Mouse (Mus musculus): ENCODE results near the gene 2410004B18Rik.
"Not testable (repeated sequence)": the region's sequence is repeated elsewhere in the genome, so short reads cannot be mapped to it uniquely, and the experiment has no call there.

Gene 2410004B18Rik

DNA sequence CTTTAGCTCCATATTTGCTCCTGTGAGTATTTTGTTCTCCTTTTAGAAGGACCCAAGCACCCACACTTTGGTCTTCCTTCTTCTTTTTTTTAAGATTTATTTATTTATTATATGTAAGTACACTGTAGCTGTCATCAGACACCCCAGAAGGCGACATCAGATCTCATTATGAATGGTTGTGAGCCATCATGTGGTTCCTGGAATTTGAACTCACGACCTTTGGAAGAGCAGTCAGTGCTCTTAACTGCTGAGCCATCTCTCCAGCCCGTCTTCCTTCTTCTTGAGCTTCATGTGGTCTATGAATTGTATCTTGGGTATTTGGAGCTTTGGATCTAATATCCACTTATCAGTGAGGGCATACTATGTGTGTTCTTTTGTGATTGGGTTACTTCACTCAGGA lies 27.8 kb downstream of the 2410004B18Rik start:
- not testable (repeated sequence) for DNase-seq

DNA sequence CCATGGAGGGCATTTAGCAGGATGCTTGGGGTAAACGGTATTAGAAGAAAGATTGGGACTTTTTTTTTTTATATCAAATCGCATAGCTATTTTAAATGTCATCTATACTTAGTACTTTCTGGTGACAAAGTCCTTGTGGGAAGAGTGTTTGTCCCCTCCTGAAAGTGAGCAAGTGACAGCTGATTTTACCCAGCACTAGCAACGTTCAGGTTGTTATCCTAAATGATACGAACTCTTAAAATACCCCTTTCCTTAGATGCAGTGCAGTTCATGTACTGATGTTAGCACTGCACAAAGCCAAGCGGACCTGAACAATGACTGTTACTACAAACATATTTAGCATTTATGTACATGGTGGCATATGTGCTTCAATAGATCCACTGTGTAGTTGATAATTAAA lies 29.0 kb downstream of the 2410004B18Rik start:
- no peak for DNase-seq

DNA sequence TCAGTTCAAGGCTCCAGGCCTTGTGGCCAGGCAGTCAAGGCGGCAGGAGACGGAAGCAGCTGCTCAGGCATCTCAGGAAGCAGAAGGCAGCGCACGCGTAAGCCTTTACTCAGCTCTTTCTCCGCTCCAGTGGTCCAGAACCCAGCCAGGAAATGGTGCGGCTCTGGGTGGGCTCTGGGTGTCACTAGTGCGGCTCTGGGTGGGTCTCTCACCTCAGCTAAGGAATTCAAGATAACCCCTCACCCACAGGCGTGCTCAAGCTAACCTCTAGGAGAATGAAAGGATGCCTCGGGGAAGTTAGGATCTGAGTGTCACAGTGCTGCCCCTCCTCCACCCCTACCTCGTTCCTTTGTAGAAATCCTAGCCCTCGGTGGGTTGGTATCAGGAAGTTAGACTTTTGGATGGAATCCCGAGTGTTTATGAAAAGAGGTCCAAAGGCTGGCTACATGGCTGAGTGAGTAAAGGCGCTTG lies 31.3 kb downstream of the 2410004B18Rik start:
- no peak for DNase-seq

DNA sequence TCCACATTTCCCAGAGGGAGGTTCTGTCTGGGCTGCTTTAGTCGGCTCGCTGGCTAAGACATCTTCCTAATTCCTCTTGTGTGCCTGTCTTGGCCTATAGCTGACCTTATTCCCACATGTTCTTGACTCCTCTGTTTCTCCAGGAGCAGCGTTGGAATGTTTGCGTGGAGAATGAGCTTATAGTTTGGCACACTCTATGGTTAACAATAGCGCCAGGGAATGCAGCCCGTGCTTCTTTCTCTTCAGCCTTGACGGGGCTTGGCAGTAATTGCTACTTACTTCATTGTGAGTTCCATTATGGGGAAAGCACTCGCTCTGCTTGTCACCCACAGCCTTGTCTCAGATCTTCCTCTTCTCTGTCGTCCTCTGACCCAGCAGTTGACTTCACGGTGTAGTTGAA lies 33.7 kb downstream of the 2410004B18Rik start:
- no peak for DNase-seq

DNA sequence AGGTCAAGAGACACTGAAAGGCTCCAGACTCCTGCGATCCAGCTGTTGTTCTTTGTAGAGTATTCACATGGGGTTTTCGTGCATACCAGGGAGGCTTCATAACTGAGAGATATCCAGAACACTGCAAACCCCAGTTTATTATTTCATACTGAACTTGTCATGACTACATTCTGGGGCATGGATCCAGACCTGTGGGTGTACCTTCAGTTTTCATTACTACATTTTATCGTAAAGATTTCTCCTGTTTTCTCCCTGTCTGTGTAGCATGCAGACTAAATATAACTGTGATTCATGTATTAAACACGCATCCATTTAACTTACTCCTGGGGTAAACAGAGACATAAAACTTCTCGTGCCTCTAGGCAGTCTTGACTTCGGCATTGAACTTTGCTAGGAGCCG lies 37.2 kb downstream of the 2410004B18Rik start:
- no peak for DNase-seq

DNA sequence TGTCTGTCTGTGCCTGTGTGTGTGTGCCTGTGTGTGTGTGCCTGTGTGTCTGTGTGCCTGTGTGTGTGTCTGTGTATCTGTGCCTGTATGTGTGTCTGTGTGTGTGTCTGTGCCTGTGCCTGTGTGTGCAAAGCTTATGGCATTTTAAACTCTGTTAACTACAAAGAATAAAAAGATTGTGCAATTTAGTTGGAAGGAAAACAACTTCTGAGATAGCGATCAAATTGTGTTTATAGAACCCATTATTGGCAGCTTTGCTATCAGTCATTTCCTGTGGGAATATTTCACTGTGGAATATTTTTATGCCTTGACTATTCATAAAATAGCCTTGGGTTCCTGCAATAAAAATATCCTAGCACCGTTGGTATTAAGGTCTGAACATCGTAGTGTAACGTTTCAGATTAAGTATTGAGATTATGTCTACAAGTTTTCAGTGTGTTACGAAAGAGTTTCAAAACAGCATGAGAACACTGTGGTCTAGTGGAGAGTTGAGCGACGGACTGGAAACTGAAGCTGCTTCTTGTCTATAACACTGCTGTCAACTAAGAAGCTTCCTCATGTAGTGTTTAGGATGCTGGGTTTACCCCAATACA lies 47.6 kb downstream of the 2410004B18Rik start:
- peak; percentile 75 for DNase-seq

DNA sequence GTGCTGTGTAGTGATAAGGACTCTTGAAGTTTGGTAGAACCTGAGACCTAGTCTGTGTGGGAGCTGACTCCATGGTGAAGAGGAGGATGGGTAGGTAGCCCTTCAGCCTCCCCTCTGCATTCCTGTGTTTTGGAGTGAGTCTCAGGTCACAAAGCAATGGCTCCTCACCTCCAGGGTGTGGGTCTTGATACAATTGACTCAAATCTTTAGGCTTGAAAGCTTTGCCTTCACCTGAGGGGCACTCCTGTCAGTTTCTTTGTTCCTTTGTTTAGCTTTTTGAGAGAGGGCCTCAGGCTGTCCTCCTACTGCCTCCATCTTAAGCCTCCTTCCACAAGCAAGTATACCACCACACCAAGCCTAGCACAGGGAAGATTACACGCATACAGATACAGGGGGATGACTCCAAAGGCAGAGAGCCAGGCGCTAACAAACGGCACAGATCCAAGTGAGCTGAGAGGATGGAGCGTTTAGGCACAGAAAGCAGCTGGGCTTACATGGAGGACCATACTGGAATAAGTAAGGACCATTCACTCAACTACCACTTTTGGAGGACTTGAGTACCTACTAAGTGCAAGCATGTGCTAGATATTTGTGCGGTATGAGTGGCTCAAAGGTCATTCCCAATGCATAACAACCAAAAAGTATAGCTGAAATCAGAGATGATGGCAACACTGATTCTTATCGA lies 48.6 kb downstream of the 2410004B18Rik start:
- no peak for DNase-seq

DNA sequence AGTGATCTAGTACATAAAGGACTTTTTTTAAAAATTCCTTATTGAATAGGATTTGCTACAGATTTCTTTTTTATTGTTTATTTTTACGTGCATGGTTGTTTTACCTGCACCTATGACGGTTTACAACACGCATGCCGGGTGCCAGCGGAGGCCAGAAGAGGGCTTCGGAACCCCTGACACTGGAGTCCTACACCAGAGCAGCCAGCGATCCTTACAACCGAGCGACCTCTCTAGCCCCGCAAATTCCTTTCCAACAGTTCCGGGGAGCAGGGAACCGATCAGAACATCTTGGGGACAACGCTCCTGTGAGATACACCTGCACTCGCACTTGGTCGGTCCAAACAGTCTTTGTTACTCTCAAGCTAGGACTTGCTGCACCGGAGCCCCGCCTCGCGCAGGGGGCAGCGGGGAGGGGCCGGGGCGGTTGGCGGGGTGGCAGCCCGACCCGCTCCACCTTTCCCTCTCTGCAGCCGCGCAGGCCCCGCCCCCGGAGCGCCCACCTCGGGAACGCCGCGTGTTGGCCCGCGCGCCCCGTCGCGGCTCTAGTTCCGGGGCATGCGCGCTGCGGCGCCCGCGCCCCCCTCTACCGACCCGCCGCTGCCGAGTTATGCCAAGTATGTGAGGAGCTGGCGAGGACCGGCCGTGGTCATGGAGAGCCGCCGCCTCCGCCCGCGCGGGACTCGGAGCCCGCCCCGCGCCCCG lies 49.6 kb downstream of the 2410004B18Rik start, which contains the start of gene Syde2:
Gene Syde2, plus strand, starts transcription at position 603 of the 702 bp plus-strand sequence.
- peak; percentile 92 for DNase-seq

DNA sequence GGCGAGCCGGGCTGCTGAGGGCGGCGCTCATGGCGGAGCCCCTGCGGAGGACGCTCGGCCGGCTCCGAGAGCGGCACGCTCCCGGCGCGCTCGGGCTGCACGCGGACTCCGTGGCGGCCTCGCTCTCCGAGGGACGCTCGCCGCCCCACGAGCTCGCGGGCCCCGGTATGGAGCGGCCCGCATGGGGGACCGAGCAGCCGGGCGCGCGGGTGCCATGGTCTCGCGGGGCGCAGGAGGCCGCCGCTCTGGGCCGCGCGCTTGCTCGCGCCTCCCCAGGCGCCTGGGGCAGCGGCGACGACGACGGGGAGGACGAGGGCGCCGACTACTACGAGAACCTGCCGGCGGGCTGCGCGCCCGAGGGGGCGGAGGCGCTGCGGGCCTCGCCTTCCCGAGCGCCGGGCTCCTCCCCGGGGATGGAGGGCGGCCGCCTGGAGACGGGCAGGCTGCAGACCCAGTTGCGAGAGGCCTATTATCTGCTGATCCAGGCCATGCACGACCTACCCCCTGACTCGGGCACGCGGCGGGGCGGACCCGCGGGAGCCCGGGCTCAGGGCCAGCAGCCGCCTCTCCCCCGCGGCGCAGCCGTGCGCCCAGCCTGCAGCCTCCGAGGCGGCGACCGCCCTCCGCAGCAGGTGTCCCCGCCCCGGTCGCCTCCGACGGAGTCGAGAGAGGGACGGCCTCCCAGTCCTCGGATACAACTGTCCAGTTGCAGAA lies 50.3 kb downstream of the 2410004B18Rik start:
- DNase-seq: peak; percentile 88

DNA sequence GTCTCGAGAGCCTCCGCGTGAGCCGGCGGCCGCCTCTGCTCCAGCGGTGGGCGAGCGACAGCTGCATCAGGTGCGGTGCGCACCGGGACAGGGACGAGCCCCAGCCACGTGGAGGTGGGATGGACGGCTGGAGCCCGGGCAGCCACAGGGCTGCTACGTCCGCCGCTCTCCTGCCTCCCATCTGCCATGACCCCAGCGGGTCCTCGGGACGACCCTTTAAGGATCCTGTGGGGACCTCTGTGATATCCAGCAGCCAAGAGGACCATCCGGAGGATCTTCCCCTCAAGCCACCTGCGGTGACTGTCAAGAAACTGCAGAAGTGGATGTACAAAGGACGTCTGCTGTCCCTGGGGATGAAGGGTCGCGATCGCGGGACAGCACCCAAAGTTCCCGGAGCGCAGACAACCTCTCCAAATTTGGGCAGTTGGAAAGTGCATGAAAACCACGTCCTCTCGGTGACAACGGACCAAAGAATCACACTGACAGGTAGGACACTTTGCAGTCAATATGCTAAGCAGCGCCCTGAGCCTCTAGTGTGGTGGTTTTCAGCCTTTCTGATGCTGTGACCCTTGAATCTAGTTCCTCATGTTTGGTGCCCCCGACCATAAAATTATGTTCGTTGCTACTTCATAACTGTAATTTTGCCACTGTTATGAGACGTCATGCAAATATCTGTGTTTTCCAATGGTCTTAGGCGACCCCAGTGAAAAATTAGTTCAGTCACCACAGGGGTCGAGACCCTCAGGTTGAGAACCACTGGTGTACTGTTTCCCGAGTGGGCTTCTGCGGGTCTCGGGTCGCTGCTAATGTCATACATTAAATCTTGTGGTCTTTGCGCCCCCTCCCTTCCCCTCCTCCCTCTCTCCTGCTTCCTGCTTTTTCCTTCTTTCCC lies 51.1 kb downstream of the 2410004B18Rik start:
- no peak for DNase-seq

DNA sequence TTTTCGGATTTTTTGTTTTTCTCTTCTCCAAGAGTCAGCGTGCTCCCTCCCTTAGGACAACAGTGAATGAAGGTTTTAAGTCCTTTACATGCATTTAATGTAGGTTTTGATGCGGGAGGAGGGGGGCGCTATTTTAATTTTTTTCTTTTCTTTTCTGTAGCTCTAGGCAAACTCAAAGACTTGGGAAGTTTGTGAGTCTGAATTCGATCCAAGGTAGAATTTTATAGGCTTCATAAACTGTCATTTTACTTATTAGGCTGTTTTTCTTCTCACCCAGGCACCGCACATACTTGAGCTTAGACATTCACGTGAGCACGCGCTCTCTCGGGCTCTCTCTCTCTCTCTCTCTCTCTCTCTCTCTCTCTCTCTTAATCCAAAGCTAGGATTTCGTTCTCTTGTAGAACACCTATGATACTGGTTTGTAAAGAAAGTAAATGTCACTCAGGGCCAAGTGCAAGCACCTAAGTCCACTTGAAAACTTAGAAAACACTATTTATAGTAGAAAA lies 51.8 kb downstream of the 2410004B18Rik start:
- DNase-seq: no peak

DNA sequence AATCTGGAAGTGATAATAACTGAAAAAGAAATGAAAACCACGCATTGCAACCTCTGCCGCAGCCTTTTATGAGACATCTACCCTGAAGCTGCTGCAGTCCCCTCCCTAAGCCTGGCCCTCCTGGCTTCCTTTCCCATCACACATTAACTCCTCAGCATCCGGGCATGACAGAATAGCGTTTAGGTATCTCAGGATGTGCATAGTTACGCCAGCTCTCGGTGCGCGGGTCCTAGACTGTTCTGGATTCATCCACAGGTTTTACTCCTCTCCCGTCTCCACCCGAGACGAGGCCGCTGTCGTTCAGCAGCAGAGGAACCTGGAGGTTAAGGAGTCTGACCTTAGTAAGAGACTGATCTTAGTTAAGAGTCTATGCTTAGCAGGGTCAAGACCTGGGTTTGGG lies 53.3 kb downstream of the 2410004B18Rik start:
- DNase-seq: no peak

DNA sequence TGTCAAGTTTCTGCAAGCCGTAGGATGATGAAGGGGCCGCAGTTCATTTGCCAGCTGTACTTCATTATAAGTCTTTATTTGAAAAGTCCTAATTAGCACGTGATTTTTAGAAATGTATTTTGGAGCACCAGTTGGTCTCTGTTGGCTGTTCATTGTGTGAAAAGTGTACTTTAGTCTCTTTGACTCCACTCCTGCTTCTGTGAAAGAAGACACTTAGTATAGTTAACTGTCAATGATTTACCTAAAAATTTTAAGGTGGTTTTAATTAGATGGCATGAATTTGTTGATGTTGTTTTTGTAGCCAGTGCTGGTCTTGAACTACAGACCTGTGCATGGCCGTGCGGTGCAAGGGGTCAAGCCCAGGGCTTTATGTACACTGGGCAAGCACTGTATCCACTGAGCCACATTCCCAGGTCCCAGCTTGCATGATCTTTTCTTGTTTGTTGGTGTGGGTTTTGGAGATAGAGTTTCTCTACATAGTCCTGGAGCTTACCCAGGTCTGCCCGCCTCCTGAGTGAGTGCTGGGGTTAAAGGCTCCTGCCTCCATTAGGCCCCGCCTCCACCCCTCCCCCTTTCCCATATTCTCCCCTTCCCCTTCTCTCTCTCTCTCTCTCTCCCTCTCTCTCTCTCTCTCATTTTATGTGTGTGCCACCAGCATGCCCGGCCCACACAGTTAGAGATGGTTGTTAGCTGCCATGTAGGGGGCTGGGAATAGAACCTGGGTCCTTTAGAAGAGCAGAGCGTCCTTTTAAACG lies 54.3 kb downstream of the 2410004B18Rik start:
- no peak for DNase-seq

DNA sequence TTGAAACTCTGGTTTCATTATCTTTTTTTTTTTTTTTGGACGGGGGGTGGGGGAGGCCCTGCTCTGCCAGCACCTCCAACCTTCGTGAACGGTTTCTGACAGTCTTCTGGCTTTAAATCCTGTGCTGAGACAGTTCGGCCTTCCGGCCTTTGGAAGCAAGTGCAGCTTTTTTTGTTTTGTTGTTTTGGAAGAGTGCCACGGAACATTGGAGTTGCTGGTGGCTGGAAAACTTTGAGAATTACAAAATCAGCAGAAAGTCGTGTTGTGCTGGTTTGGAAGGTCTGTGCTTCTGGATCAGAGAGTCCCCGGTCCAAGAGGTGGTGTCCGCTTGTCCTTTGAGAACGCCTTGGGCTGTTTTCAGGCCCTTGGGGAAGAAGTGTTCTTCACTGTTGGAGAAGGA lies 55.0 kb downstream of the 2410004B18Rik start:
- peak; percentile 82 for DNase-seq

DNA sequence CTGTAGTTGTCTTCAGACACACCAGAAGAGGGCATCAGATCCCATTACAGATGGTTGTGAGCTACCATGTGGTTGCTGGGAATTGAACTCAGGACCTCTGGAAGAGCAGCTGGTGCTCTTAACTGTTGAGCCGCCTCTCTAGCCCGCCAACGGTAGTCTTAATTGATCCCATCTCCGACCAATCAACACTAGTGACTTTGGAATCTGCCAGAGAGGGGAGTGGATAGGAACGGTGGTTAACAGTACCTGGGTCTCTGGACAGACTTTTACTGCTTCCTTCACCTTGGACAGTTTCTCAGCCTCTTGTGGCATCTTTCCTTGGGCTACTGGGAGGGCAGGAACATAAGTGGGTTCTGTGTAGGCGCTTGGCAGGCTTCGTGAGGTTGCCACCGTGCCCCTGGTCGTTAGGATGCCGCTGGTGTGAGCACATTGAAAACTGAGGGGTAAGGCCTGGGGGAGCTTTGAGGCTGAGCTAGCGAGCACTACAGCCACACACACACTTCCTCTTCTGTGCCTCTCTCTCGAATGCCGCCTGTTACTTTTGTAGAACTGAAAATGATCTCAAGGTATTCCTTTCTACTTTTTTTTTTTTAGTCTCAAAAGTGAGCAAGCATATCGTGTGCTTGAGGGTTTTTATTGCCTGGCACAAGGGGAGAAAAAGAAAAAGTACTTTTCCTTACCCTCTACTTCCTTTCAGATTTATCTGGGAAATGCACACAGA lies 55.8 kb downstream of the 2410004B18Rik start:
- DNase-seq: no peak
